Mouse (Mus musculus) C3H10T1/2 (cell line): ENCODE data around the gene Mansc4. TPM values are rescaled to one million over a fixed set of nuclear protein-coding genes. Genes with fewer than 3 reads are reported as not detected.

Experiments used
- polyA plus RNA-seq, 2 experiments: library from polyadenylated mRNA; unstranded; fragments of >200 nt; fragmentation: generic; extraction: Trizol; gene quantifications; one replicate each; pipeline ENCODE4 v1.2.1; 2012; ENCODE audit warnings: missing spikeins in 2 of 2

Gene Mansc4
- polyA plus RNA-seq, result under 1 TPM; 0.08 to 0.42 TPM

GRCm38 (mm10) chr6:147086594-147087225, at the start of gene Mansc4:
Gene Mansc4 (minus strand): TSS chr6:147087032.

GRCm38 (mm10) chr6:147091136-147092120, 4.6 kb upstream of the Mansc4 start, which contains the start of gene Klhl42:
Gene Klhl42 (plus strand): TSS chr6:147091379.

GRCm38 (mm10) chr6:147042291-147043290, 44.2 kb downstream of the Mansc4 start, which contains the start of gene Mrps35:
Gene Mrps35 (plus strand): TSS chr6:147042764.

GRCm38 (mm10) chr6:147032303-147032925, 54.4 kb downstream of the Mansc4 start, which contains the start of gene Rep15:
Gene Rep15 (plus strand): TSS chr6:147032584.

Other genes starting within 250 kb of the Mansc4 start
- under 1 TPM in 1 of 2 experiments, not detected in 1; 0.06 TPM for gene Smco2, start 236.9 kb downstream of the Mansc4 start, polyA plus RNA-seq
- gene Ppfibp1, start 198.5 kb downstream of the Mansc4 start, polyA plus RNA-seq, result 10 to 100 TPM in 1 of 2 experiments, 1 to 10 TPM in 1; 2.6 to 24.7 TPM
- gene 1700034J05Rik, start 132.6 kb downstream of the Mansc4 start, polyA plus RNA-seq, result under 1 TPM in 1 of 2 experiments, not detected in 1; 0.02 TPM
- under 1 TPM; 0.26 to 0.51 TPM for gene Rep15, start 54.4 kb downstream of the Mansc4 start, polyA plus RNA-seq
- gene Mrps35, start 44.3 kb downstream of the Mansc4 start, polyA plus RNA-seq, result 10 to 100 TPM; 44.4 to 51.6 TPM
- gene Klhl42, start 4.3 kb upstream of the Mansc4 start, polyA plus RNA-seq, result 1 to 10 TPM; 2.2 to 7.4 TPM
- under 1 TPM in 1 of 2 experiments, not detected in 1; 0.07 TPM for gene Pthlh, start 177.2 kb upstream of the Mansc4 start, polyA plus RNA-seq